Mouse (Mus musculus): ENCODE data around the gene Ntf3. TPM values are rescaled to one million over a fixed set of nuclear protein-coding genes. Genes with fewer than 3 reads are reported as not detected.

Ntf3 gene
- polyA plus RNA-seq, 1 experiment: not detected

DNA sequence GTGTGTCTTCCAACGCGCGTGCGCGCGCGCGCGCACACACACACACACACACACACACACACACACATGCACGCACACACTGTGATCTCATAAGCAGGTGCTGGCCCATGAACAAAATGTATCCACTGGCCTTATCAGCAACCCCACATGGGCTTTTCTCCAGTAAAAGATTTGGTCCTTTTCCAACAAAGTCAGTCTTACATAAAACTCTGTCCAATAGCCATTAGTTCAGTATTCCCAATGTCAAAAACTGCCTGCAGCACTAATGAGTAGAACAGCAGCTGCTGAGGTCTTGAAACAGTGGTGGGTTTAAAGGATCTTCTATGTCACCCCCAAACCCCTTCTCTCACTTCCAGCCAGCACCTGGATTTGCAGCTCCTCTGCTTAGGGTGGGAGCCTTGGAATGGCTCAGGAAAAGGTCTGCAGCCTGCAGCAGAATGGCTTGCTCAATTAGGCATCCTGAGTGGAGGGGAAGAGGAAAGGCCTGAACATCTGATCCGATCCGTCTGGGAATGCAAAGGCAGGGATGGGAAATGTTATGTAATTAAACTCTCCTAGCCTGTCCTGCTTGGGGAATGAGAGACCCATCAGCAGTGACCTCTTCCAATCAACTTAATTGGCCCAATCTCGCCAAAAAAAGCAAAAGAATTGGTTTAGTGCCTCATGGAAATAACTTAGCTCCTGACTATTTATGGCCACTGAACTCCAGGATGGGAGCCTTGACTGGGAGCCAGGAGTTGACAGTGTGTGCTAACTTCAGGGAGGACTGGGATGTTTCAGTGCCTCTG, 7.2 kb downstream of the Ntf3 start:
- Histone ChIP-seq H3K4me2 (ENCODE audit: low read depth) (no peak overlapping the region), H3K27me3 (ENCODE audit: control insufficient read depth, insufficient read depth, insufficient read length) (peaks cover 10% of the 10 kb centered on the region), H3K79me2 (ENCODE audit: control insufficient read depth, insufficient read depth) (no peaks in the 10 kb centered on the region), H3ac (ENCODE audit: control insufficient read depth, insufficient read length) (no peak overlapping the region), H3K36me3 (ENCODE audit: control insufficient read depth, insufficient read depth) (no peaks in the 10 kb centered on the region), H3K4me3 (no peak overlapping the region)
- TF ChIP-seq MYOG (IDR thresholded peaks at IDR 0.05; ENCODE audit: control insufficient read depth in 1 of 3, insufficient read depth in 1 of 3, insufficient read length in 2 of 3, low read depth in 2 of 3) (no peak), MAX (IDR thresholded peaks at IDR 0.05; ENCODE audit: low read depth) (no peak), TCF3 (IDR thresholded peaks at IDR 0.05; ENCODE audit: insufficient read length, low read depth) (no peak), CEBPB (IDR thresholded peaks at IDR 0.05; ENCODE audit: insufficient read depth, poor library complexity, severe bottlenecking) (no peak), REST (IDR thresholded peaks at IDR 0.05; ENCODE audit: insufficient read depth, insufficient read length) (no peak), USF1 (IDR thresholded peaks at IDR 0.05; ENCODE audit: low read depth) (no peak), TCF12 (IDR thresholded peaks at IDR 0.05; ENCODE audit: insufficient read depth, poor library complexity, severe bottlenecking) (no peak), E2F4 (IDR thresholded peaks at IDR 0.05; ENCODE audit: insufficient read depth) (no peak), SRF (IDR thresholded peaks at IDR 0.05; ENCODE audit: control insufficient read depth, insufficient read length, low read depth) (no peak), POLR2AphosphoS2 (IDR thresholded peaks at IDR 0.05; ENCODE audit: insufficient read length, low read depth) (no peak), POLR2A (IDR thresholded peaks at IDR 0.05; ENCODE audit: insufficient read length, low read depth) (no peak), MYOD1 (IDR thresholded peaks at IDR 0.05; ENCODE audit: control insufficient read depth in 1 of 3, insufficient read length in 2 of 3, low read depth in 2 of 3) (no peak)

DNA sequence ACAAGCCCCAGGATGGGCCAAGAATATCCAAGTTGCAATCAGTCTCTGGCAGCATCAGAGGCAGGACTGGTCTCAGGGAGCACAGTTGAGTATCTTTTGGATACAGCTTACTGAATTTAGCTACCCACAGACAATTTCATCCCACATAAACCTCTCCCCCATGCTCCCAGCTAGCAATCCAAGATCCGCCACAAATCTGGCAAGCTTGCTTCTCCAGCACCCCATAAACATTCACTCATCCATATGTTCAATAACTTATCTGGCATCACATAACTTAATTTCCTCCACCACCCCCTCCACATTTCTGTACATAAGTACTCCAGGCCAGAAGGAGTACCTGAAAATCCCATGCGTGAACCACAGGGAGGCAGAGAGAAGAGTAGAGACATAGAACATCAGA, 10.8 kb downstream of the Ntf3 start:
- Histone ChIP-seq H3K79me2 (ENCODE audit: control insufficient read depth, insufficient read depth) (no peaks in the 10 kb centered on the region), H3K4me3 (no peak overlapping the region), H3K36me3 (ENCODE audit: control insufficient read depth, insufficient read depth) (no peaks in the 10 kb centered on the region), H3K4me2 (ENCODE audit: low read depth) (no peak overlapping the region), H3K27me3 (ENCODE audit: control insufficient read depth, insufficient read depth, insufficient read length) (no peaks in the 10 kb centered on the region), H3ac (ENCODE audit: control insufficient read depth, insufficient read length) (no peak overlapping the region)
- TF ChIP-seq SRF (IDR thresholded peaks at IDR 0.05; ENCODE audit: control insufficient read depth, insufficient read length, low read depth) (no peak), REST (IDR thresholded peaks at IDR 0.05; ENCODE audit: insufficient read depth, insufficient read length) (no peak), POLR2AphosphoS2 (IDR thresholded peaks at IDR 0.05; ENCODE audit: insufficient read length, low read depth) (no peak), MYOG (IDR thresholded peaks at IDR 0.05; ENCODE audit: control insufficient read depth in 1 of 3, insufficient read depth in 1 of 3, insufficient read length in 2 of 3, low read depth in 2 of 3) (no peak), POLR2A (IDR thresholded peaks at IDR 0.05; ENCODE audit: insufficient read length, low read depth) (no peak), TCF3 (IDR thresholded peaks at IDR 0.05; ENCODE audit: insufficient read length, low read depth) (no peak), CEBPB (IDR thresholded peaks at IDR 0.05; ENCODE audit: insufficient read depth, poor library complexity, severe bottlenecking) (no peak), E2F4 (IDR thresholded peaks at IDR 0.05; ENCODE audit: insufficient read depth) (no peak), MAX (IDR thresholded peaks at IDR 0.05; ENCODE audit: low read depth) (no peak), MYOD1 (IDR thresholded peaks at IDR 0.05; ENCODE audit: control insufficient read depth in 1 of 3, insufficient read length in 2 of 3, low read depth in 2 of 3) (no peak), TCF12 (IDR thresholded peaks at IDR 0.05; ENCODE audit: insufficient read depth, poor library complexity, severe bottlenecking) (no peak), USF1 (IDR thresholded peaks at IDR 0.05; ENCODE audit: low read depth) (no peak)

DNA sequence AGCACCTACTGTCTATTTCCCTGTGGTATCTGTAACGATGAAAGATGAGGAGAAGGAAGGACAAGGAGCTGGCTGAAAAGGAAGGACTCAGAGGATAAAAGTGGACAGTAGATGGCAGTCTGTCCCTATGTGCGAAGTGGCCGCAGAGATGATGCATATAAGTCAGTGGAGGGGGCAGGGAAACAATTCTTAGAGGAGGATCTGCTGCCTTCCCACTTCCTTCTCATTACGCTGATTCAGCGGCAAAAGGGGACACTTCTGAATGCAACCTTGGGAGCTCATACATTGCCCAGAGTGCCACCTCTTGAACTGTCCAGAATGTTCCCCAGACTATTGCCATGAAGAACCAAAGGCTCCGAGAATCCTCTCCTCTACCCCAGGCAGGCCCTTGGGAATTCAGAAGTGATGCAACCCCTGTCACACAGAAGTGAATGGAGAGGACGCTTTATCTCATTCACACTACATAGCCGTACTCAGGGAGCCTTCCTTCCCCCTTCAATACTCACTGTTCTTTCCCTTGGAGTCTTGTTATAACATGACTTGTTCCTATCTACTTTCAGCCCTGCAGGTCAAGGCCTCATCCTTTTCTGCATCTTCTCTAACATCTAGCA, 12.2 kb downstream of the Ntf3 start:
- no peaks in the 10 kb centered on the region for H3K36me3 ChIP-seq (ENCODE audit: control insufficient read depth, insufficient read depth)
- no peaks in the 10 kb centered on the region for H3K27me3 ChIP-seq (ENCODE audit: control insufficient read depth, insufficient read depth, insufficient read length)
- H3ac ChIP-seq (ENCODE audit: control insufficient read depth, insufficient read length): no peak overlapping the region
- H3K4me2 ChIP-seq (ENCODE audit: low read depth): no peak overlapping the region
- H3K4me3 ChIP-seq: no peak overlapping the region
- no peaks in the 10 kb centered on the region for H3K79me2 ChIP-seq (ENCODE audit: control insufficient read depth, insufficient read depth)
- TF ChIP-seq MAX (IDR thresholded peaks at IDR 0.05; ENCODE audit: low read depth) (no peak), TCF3 (IDR thresholded peaks at IDR 0.05; ENCODE audit: insufficient read length, low read depth) (no peak), POLR2AphosphoS2 (IDR thresholded peaks at IDR 0.05; ENCODE audit: insufficient read length, low read depth) (no peak), SRF (IDR thresholded peaks at IDR 0.05; ENCODE audit: control insufficient read depth, insufficient read length, low read depth) (no peak), POLR2A (IDR thresholded peaks at IDR 0.05; ENCODE audit: insufficient read length, low read depth) (no peak), USF1 (IDR thresholded peaks at IDR 0.05; ENCODE audit: low read depth) (no peak), E2F4 (IDR thresholded peaks at IDR 0.05; ENCODE audit: insufficient read depth) (no peak), TCF12 (IDR thresholded peaks at IDR 0.05; ENCODE audit: insufficient read depth, poor library complexity, severe bottlenecking) (no peak)

DNA sequence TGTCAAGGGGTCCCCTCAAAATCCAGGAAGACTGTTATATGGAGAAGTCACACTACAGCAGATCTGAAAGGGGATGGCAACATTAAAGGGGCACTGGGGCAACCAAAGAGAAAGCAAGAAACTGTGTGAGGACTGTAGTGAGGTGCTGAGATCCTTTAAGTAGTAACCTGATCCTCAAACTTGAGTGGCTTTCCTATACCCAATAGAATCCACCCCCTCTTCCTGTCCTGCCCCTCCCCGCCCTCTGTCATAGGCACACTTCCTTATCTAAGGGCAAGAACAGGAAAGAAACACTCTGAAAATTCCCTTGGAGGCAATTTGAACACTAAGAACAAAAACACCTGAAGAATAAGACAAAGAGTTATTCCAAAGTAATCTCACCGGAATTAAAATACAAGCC, 13.6 kb downstream of the Ntf3 start:
- TF ChIP-seq REST (IDR thresholded peaks at IDR 0.05; ENCODE audit: insufficient read depth, insufficient read length): no peak
- no peak for TF ChIP-seq MAX (IDR thresholded peaks at IDR 0.05; ENCODE audit: low read depth)
- no peak for TF ChIP-seq TCF12 (IDR thresholded peaks at IDR 0.05; ENCODE audit: insufficient read depth, poor library complexity, severe bottlenecking)
- no peak for TF ChIP-seq POLR2A (IDR thresholded peaks at IDR 0.05; ENCODE audit: insufficient read length, low read depth)
- TF ChIP-seq CEBPB (IDR thresholded peaks at IDR 0.05; ENCODE audit: insufficient read depth, poor library complexity, severe bottlenecking): no peak
- no peak for TF ChIP-seq TCF3 (IDR thresholded peaks at IDR 0.05; ENCODE audit: insufficient read length, low read depth)
- H3K4me3 ChIP-seq: no peak overlapping the region
- no peaks in the 10 kb centered on the region for H3K79me2 ChIP-seq (ENCODE audit: control insufficient read depth, insufficient read depth)
- H3ac ChIP-seq (ENCODE audit: control insufficient read depth, insufficient read length): no peak overlapping the region
- H3K36me3 ChIP-seq (ENCODE audit: control insufficient read depth, insufficient read depth): no peaks in the 10 kb centered on the region
- H3K4me2 ChIP-seq (ENCODE audit: low read depth): no peak overlapping the region
- no peaks in the 10 kb centered on the region for H3K27me3 ChIP-seq (ENCODE audit: control insufficient read depth, insufficient read depth, insufficient read length)

Data from myocyte (in vitro differentiated cells).